Mouse (Mus musculus) G1E (cell line): Measurements from ENCODE around the gene Phactr4.

Experiments
- CTCF ChIP-seq: IDR thresholded peaks from 2 replicates; pipeline ENCODE4 v1.5.1; 2012; ENCODE audit warnings: low read depth, low read length, inconsistent platforms, mixed read lengths
- POLR2AphosphoS5 ChIP-seq: IDR thresholded peaks from 2 replicates; pipeline ENCODE4 v1.6.1; 2012; ENCODE audit warnings: low read depth, low read length, inconsistent platforms; ENCODE audit not compliant: insufficient replicate concordance

DNA sequence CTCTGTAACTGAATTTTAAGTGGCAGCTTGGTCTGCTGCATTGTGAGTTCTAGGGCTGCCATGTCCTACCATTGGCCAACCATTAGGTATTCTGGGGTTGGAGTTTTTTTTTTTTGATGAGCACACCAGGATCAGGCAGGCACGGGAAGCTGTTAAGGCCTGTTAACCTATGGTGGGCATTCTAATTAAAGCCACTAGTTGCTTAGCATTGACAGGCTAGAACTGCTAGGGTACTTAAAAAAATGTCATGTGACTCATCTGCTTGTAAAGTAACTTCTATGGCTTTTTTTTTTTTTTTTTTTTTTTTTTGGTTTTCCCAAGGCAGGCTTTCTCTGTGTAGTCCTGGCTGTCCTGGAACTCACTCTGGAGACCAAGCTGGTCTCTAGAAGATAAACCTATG is 111.1 kb downstream of the Phactr4 start:
- no peak for TF ChIP-seq CTCF
- no peak for TF ChIP-seq POLR2AphosphoS5
